Mouse (Mus musculus) urinary bladder, postnatal 0 days (tissue): ENCODE measurements around the gene Meltf. TPM values are rescaled to one million over a fixed set of nuclear protein-coding genes. Genes with fewer than 3 reads are reported as not detected.

Experiments
- polyA plus RNA-seq: library from polyadenylated mRNA; unstranded; fragments of >200 nt; fragmentation: Nextera tagmentation; extraction: Ambion mirVana; gene quantifications from 2 replicates; pipeline ENCODE4 v1.2.1, GENCODE M21; 2015

Gene Meltf
- polyA plus RNA-seq = 0.06 and 0.08 TPM in 2 replicates

GRCm38 (mm10) chr16:31878573-31879257 lies at the start of gene Meltf:
Meltf (plus strand) TSS chr16:31878810.

GRCm38 (mm10) chr16:31933751-31934549 lies 55.3 kb downstream of the Meltf start, which contains the start of gene Pigz:
Pigz (plus strand) TSS chr16:31933851.

DNA sequence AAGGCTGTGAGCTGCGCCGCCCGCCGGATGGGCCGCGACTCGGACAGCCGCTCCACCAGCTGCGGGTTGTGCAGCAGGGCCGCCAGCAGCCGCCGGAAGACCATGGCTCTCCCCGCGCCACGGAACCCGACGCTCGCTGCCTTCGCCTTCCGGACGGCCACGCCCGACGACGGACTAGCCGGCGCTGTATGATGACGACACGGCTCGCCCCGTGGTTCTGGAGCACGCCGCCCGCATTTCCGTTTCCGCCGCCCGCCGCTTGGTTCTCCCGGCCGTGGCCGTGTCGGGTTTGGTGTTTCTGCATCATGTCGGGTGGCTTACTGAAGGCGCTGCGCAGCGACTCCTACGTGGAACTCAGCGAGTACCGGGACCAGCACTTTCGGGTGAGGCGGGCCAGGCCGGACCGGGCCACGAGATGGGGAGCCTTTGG lies 69.8 kb downstream of the Meltf start, which contains the start of the genes 0610012G03Rik and Ncbp2:
Gene 0610012G03Rik, minus strand, starts transcription at position 150 of the 430 bp plus-strand sequence.
Gene Ncbp2, plus strand, starts transcription at position 169 of the 430 bp plus-strand sequence.

Other genes starting within 250 kb of the Meltf start
- gene Dlg1, start 215.4 kb upstream of the Meltf start, polyA plus RNA-seq = 18.0 and 24.6 TPM in 2 replicates
- gene Pigz, start 55.0 kb downstream of the Meltf start, polyA plus RNA-seq = 2.4 and 3.4 TPM in 2 replicates
- 80.0 and 93.9 TPM in 2 replicates for gene 0610012G03Rik, start 69.7 kb downstream of the Meltf start, polyA plus RNA-seq
- 46.7 and 65.2 TPM in 2 replicates for gene Ncbp2, start 69.7 kb downstream of the Meltf start, polyA plus RNA-seq
- 7.5 and 9.4 TPM in 2 replicates for gene Senp5, start 124.5 kb downstream of the Meltf start, polyA plus RNA-seq
- gene Pak2, start 200.5 kb downstream of the Meltf start, polyA plus RNA-seq = 32.3 and 38.3 TPM in 2 replicates
- 68.3 and 74.3 TPM in 2 replicates for gene Pigx, start 220.9 kb downstream of the Meltf start, polyA plus RNA-seq
- 11.6 and 12.2 TPM in 2 replicates for gene Cep19, start 221.0 kb downstream of the Meltf start, polyA plus RNA-seq